Mouse (Mus musculus) kidney, embryonic 15.5 days (tissue): ENCODE measurements at regions not wholly inside any gene's neighbourhood (a gene's known extent, or its start where the extent isn't known, plus 50 kb on each side); places are given as distances from the start of the nearest gene placed in this dataset.

Source experiments
- ATAC-seq: fragments of 200-750 bp; cut with Nextera tagmentation; replicated peaks from 2 replicates; pipeline ENCODE4 v1.8.0; 2017; ENCODE audit warnings: moderate TSS enrichment; ENCODE audit not compliant: low FRiP score
- H3K27ac ChIP-seq: fragments of 300-500 bp; sonication (generic); 2 replicates; pipeline ENCODE4 v1.5.1; 2015; ENCODE audit warnings: mild to moderate bottlenecking, inconsistent platforms
- H3K27me3 ChIP-seq: fragments of 300-500 bp; sonication (generic); 2 replicates; pipeline ENCODE4 v1.6.1; 2015; ENCODE audit warnings: inconsistent platforms
- H3K36me3 ChIP-seq: fragments of 300-500 bp; sonication (generic); 2 replicates; pipeline ENCODE4 v1.6.1; 2015; ENCODE audit warnings: inconsistent platforms
- H3K4me1 ChIP-seq: fragments of 300-500 bp; sonication (generic); 2 replicates; pipeline ENCODE4 v1.6.1; 2015; ENCODE audit warnings: inconsistent platforms
- H3K4me2 ChIP-seq: fragments of 300-500 bp; sonication (generic); 2 replicates; pipeline ENCODE4 v1.6.1; 2015; ENCODE audit warnings: moderate library complexity, mild to moderate bottlenecking, inconsistent platforms
- H3K4me3 ChIP-seq: fragments of 300-500 bp; sonication (generic); replicated peaks from 2 replicates; pipeline ENCODE4 v1.5.1; 2015; ENCODE audit warnings: mild to moderate bottlenecking, inconsistent platforms
- H3K9ac ChIP-seq: fragments of 300-500 bp; sonication (generic); 2 replicates; pipeline ENCODE4 v1.6.1; 2015; ENCODE audit warnings: mild to moderate bottlenecking, inconsistent platforms
- H3K9me3 ChIP-seq: fragments of 300-500 bp; sonication (generic); replicated peaks from 2 replicates; pipeline ENCODE4 v1.6.1; 2016; ENCODE audit warnings: inconsistent platforms
- WGBS: fragments of 180-500 bp; shearing (Covaris S2); methylation state at CpG from one replicate; pipeline ENCODE4 v1.1.7; 2015; ENCODE audit warnings: mixed read lengths; 5-methylcytosine and 5-hydroxymethylcytosine counted together

GRCm38 (mm10) chr5:99782806-99783205 lies 53.9 kb upstream of the Rasgef1b start:
- no peaks in the 10 kb centered on the region for H3K9me3 ChIP-seq
- H3K27me3 ChIP-seq: no peaks in the 10 kb centered on the region
- no peak for ATAC-seq
- H3K27ac ChIP-seq: no peak overlapping the region
- WGBS: 45% methylated on average over 1 of the region's 1 CpGs
- H3K4me1 ChIP-seq: peaks cover 7% of the 10 kb centered on the region; the same call in 1 of the 2 replicates
- H3K4me2 ChIP-seq: no peak overlapping the region
- H3K4me3 ChIP-seq: no peak overlapping the region
- H3K9ac ChIP-seq: no peak overlapping the region
- no peaks in the 10 kb centered on the region for H3K36me3 ChIP-seq

DNA sequence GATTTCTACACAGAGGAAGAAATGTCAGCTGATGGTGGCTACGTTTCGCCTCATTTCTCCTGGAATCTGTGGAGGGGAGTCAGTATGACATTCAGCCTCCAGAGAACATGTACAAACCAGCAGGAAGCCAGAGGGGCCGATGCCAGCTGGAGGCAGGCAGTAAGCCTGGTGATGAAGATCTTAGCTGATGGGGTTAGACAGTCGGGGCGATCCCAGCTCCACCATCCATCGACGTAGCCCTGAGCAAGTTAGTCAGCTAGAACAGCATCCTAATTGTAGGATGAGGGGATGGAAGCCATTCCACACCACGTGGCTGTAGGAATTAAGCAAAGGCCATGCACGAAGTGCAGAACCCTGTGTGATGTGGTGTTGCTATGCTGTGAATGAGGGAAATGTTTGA lies 57.0 kb upstream of the Rasgef1b start:
- no peak overlapping the region for H3K9ac ChIP-seq
- no peaks in the 10 kb centered on the region for H3K27me3 ChIP-seq
- no peaks in the 10 kb centered on the region for H3K36me3 ChIP-seq
- no peak overlapping the region for H3K4me3 ChIP-seq
- H3K4me1 ChIP-seq: peaks cover 7% of the 10 kb centered on the region; the same call in 1 of the 2 replicates
- H3K27ac ChIP-seq: no peak overlapping the region
- no peak overlapping the region for H3K4me2 ChIP-seq
- no peak for ATAC-seq
- no peaks in the 10 kb centered on the region for H3K9me3 ChIP-seq
- 52% methylated on average over 9 of the region's 9 CpGs for WGBS

GRCm38 (mm10) chr5:99787239-99787638 lies 58.4 kb upstream of the Rasgef1b start:
- Histone ChIP-seq H3K4me3 (no peak overlapping the region), H3K36me3 (no peaks in the 10 kb centered on the region), H3K9ac (no peak overlapping the region), H3K4me1 (peaks cover 7% of the 10 kb centered on the region; the same call in 1 of the 2 replicates), H3K9me3 (no peaks in the 10 kb centered on the region), H3K4me2 (no peak overlapping the region), H3K27me3 (no peaks in the 10 kb centered on the region), H3K27ac (no peak overlapping the region)
- WGBS: 66% methylated on average over 10 of the region's 10 CpGs
- ATAC-seq: no peak

- ATAC-seq: no peak
- no peaks in the 10 kb centered on the region for H3K27me3 ChIP-seq
- H3K4me2 ChIP-seq: no peak overlapping the region
- H3K4me1 ChIP-seq: peaks cover 7% of the 10 kb centered on the region; the same call in 1 of the 2 replicates
- no peaks in the 10 kb centered on the region for H3K36me3 ChIP-seq
- H3K9me3 ChIP-seq: no peaks in the 10 kb centered on the region
- no peak overlapping the region for H3K27ac ChIP-seq
- no peak overlapping the region for H3K9ac ChIP-seq
- 79% methylated on average over 3 of the region's 3 CpGs for WGBS
- H3K4me3 ChIP-seq: no peak overlapping the region
Observed at GRCm38 (mm10) chr5:99787665-99788366, 59.0 kb upstream of the Rasgef1b start.

- no peak overlapping the region for H3K9ac ChIP-seq
- H3K36me3 ChIP-seq: no peaks in the 10 kb centered on the region
- 88% methylated on average over 5 of the region's 5 CpGs for WGBS
- H3K4me3 ChIP-seq: no peak overlapping the region
- ATAC-seq: no peak
- H3K4me2 ChIP-seq: no peak overlapping the region
- H3K4me1 ChIP-seq: peaks cover 6% of the 10 kb centered on the region; the same call in 1 of the 2 replicates
- H3K27ac ChIP-seq: no peak overlapping the region
- H3K9me3 ChIP-seq: no peaks in the 10 kb centered on the region
- H3K27me3 ChIP-seq: no peaks in the 10 kb centered on the region
Observed at GRCm38 (mm10) chr5:99790733-99791132, 61.9 kb upstream of the Rasgef1b start.

- peaks cover 11% of the 10 kb centered on the region; the same call in 1 of the 2 replicates for H3K4me1 ChIP-seq
- peak; percentile 73 for ATAC-seq
- no peak overlapping the region for H3K4me2 ChIP-seq
- no peak overlapping the region for H3K4me3 ChIP-seq
- H3K9me3 ChIP-seq: no peaks in the 10 kb centered on the region
- H3K27ac ChIP-seq: no peak overlapping the region
- 54% methylated on average over 8 of the region's 8 CpGs for WGBS
- H3K27me3 ChIP-seq: no peaks in the 10 kb centered on the region
- no peak overlapping the region for H3K9ac ChIP-seq
- no peaks in the 10 kb centered on the region for H3K36me3 ChIP-seq
Observed at GRCm38 (mm10) chr5:99800543-99800942, 71.7 kb upstream of the Rasgef1b start.

- no peaks in the 10 kb centered on the region for H3K36me3 ChIP-seq
- no peak for ATAC-seq
- WGBS: 82% methylated on average over 13 of the region's 13 CpGs
- H3K27me3 ChIP-seq: no peaks in the 10 kb centered on the region
- H3K27ac ChIP-seq: no peak overlapping the region
- no peaks in the 10 kb centered on the region for H3K9me3 ChIP-seq
- peaks cover 11% of the 10 kb centered on the region; the same call in 1 of the 2 replicates for H3K4me1 ChIP-seq
- no peak overlapping the region for H3K4me2 ChIP-seq
- no peak overlapping the region for H3K9ac ChIP-seq
- no peak overlapping the region for H3K4me3 ChIP-seq
Observed at GRCm38 (mm10) chr5:99801791-99802450, 73.1 kb upstream of the Rasgef1b start.

- Histone ChIP-seq H3K4me3 (no peak overlapping the region), H3K9me3 (no peaks in the 10 kb centered on the region), H3K36me3 (no peaks in the 10 kb centered on the region), H3K4me2 (no peak overlapping the region), H3K27ac (no peak overlapping the region), H3K4me1 (no peaks in the 10 kb centered on the region), H3K9ac (no peak overlapping the region), H3K27me3 (no peaks in the 10 kb centered on the region)
- 77% methylated on average over 6 of the region's 6 CpGs for WGBS
- no peak for ATAC-seq
Observed at GRCm38 (mm10) chr5:99826861-99827260, 79.2 kb upstream of the Vamp9 start.

DNA sequence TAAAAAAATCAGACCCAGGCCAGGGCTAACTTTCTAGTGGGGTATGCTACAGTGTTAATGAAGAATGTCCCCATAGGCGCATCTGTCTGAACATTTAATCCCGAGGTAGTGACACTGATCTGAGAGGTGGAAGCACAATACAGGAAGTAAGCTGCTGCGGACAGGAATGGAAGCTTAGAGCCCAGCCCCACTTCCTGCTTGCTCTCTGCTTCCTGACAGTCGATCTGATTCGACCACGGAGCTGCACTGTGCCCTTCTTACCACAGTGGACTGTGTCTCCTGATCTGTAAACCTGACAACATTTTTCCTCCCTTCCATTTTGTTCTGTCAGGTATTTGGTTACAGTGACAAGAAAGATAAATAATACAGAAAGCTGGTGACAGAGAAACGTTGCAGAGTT lies 77.5 kb upstream of the Vamp9 start:
- no peaks in the 10 kb centered on the region for H3K27me3 ChIP-seq
- no peak overlapping the region for H3K27ac ChIP-seq
- no peaks in the 10 kb centered on the region for H3K4me1 ChIP-seq
- H3K36me3 ChIP-seq: no peaks in the 10 kb centered on the region
- H3K4me2 ChIP-seq: no peak overlapping the region
- no peaks in the 10 kb centered on the region for H3K9me3 ChIP-seq
- H3K9ac ChIP-seq: no peak overlapping the region
- 32% methylated on average over 7 of the region's 7 CpGs for WGBS
- ATAC-seq: no peak
- no peak overlapping the region for H3K4me3 ChIP-seq

- 62% methylated on average over 6 of the region's 6 CpGs for WGBS
- ATAC-seq: no peak
- Histone ChIP-seq H3K27me3 (no peaks in the 10 kb centered on the region), H3K9ac (no peak overlapping the region), H3K27ac (no peak overlapping the region), H3K4me2 (no peak overlapping the region), H3K4me1 (no peaks in the 10 kb centered on the region), H3K4me3 (no peak overlapping the region), H3K9me3 (no peaks in the 10 kb centered on the region), H3K36me3 (no peaks in the 10 kb centered on the region)
Observed at GRCm38 (mm10) chr5:99838236-99838775, 67.7 kb upstream of the Vamp9 start.

DNA sequence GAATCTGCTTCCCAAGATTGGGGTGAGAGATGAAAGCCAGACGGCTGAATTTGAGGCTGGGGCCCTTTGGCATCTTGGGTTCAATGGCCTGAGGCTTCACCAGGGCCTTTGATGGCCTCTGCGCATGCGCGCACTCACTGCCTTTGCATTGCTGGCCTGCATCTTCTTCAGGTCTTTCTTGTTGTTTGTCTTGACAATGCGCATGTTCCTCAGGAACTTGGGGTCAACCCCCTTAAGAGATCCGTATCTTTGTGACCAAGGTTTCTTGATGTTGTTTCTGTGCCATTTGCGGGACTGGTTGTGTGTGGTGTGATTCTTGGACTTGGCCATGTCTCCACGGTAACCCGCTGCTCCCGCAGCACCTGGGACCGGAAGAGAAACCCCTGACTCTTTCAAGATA lies 66.4 kb upstream of the Vamp9 start:
- WGBS: 93% methylated on average over 11 of the region's 11 CpGs
- Histone ChIP-seq H3K9ac (no peak overlapping the region), H3K4me1 (no peaks in the 10 kb centered on the region), H3K36me3 (no peaks in the 10 kb centered on the region), H3K4me2 (no peak overlapping the region), H3K9me3 (no peaks in the 10 kb centered on the region), H3K27ac (no peak overlapping the region), H3K27me3 (no peaks in the 10 kb centered on the region), H3K4me3 (no peak overlapping the region)
- ATAC-seq: no peak

GRCm38 (mm10) chr5:99840884-99841283 lies 65.2 kb upstream of the Vamp9 start:
- Histone ChIP-seq H3K27me3 (no peaks in the 10 kb centered on the region), H3K27ac (no peak overlapping the region), H3K9me3 (no peaks in the 10 kb centered on the region), H3K36me3 (no peaks in the 10 kb centered on the region), H3K4me3 (no peak overlapping the region), H3K4me2 (no peak overlapping the region), H3K9ac (no peak overlapping the region), H3K4me1 (no peaks in the 10 kb centered on the region)
- WGBS: 92% methylated on average over 9 of the region's 9 CpGs
- no peak for ATAC-seq
